Mouse (Mus musculus): ENCODE results near the gene Bax. TPM values are rescaled to one million over a fixed set of nuclear protein-coding genes. Genes with fewer than 3 reads are reported as not detected.

Bax gene
- total RNA-seq, 2 experiments from 2014 or later, result 20.1 to 22.4 TPM

GRCm38 (mm10) chr7:45433835-45434202 is 32.9 kb downstream of the Bax start:
- no peak for DNase-seq
- intact Hi-C loops (cut with DNase I; ENCODE audit: low total_unique reads), result no loop called here

- intact Hi-C loops (cut with DNase I; ENCODE audit: low total_unique reads), result no loop called here
- no peak for DNase-seq
Observed at GRCm38 (mm10) chr7:45426556-45426955, 40.1 kb downstream of the Bax start.

- DNase-seq, result no peak
- intact Hi-C loops (cut with DNase I; ENCODE audit: low total_unique reads), result no loop called here
Observed at GRCm38 (mm10) chr7:45421194-45421593, 45.5 kb downstream of the Bax start.

- intact Hi-C loops (cut with DNase I; ENCODE audit: low total_unique reads), result no loop called here
- DNase-seq, result no peak
Observed at GRCm38 (mm10) chr7:45420615-45420919, 46.1 kb downstream of the Bax start, which contains the start of gene Lhb. Gene Lhb, plus strand, starts transcription at chr7:45420820.

- DNase-seq, result no peak
- intact Hi-C loops (cut with DNase I; ENCODE audit: low total_unique reads), result no loop called here
Observed at GRCm38 (mm10) chr7:45419859-45420614, 46.7 kb downstream of the Bax start.

- no peak for DNase-seq
- intact Hi-C loops (cut with DNase I; ENCODE audit: low total_unique reads), result no loop called here
Observed at GRCm38 (mm10) chr7:45417962-45418492, 48.7 kb downstream of the Bax start.

GRCm38 (mm10) chr7:45415636-45416035 is 51.1 kb downstream of the Bax start:
- no peak for DNase-seq
- intact Hi-C loops (cut with DNase I; ENCODE audit: low total_unique reads), result no loop called here

- intact Hi-C loops (cut with DNase I; ENCODE audit: low total_unique reads), result no loop called here
- no peak for DNase-seq
Observed at GRCm38 (mm10) chr7:45414740-45415224, 51.9 kb downstream of the Bax start.

GRCm38 (mm10) chr7:45413864-45414739 is 52.6 kb downstream of the Bax start:
- intact Hi-C loops (cut with DNase I; ENCODE audit: low total_unique reads), result no loop called here

GRCm38 (mm10) chr7:45413113-45413863 is 53.4 kb downstream of the Bax start, which contains the start of gene Ntf5:
Gene Ntf5, plus strand, starts transcription at chr7:45413695.
- intact Hi-C loops (cut with DNase I; ENCODE audit: low total_unique reads), result no loop called here
- DNase-seq, result no peak

More at GRCm38 (mm10) chr7:45413864-45414739, 52.6 kb downstream of the Bax start:
- no peak for DNase-seq

- DNase-seq, result peak; percentile 45
- intact Hi-C loops (cut with DNase I; ENCODE audit: low total_unique reads), result no loop called here
Observed at GRCm38 (mm10) chr7:45412421-45412820, 54.3 kb downstream of the Bax start.

Small RNAs within 50 kb of the gene (microRNA-seq; reads per million reads assigned to microRNA genes)
- 0 reads per million in 2 experiments for gene Gm22133

Other genes starting within 250 kb of the Bax start
- gene Cd37, start 227.8 kb downstream of the Bax start, total RNA-seq (2021), result 1 to 10 TPM; 1.4 to 1.5 TPM
- gene Slc6a16, start 225.8 kb downstream of the Bax start, total RNA-seq (2021), result not detected
- gene Slc6a21, start 189.4 kb downstream of the Bax start, total RNA-seq (2021), result not detected
- 10 to 100 TPM; 23.5 to 24.5 TPM for gene Trpm4, start 133.1 kb downstream of the Bax start, total RNA-seq (2021)
- 100 to 1,000 TPM; 711 to 744 TPM for gene Hrc, start 131.6 kb downstream of the Bax start, total RNA-seq (2021)
- under 1 TPM; 0.69 to 0.78 TPM for gene Ppfia3, start 99.9 kb downstream of the Bax start, total RNA-seq (2021)
- 1 to 10 TPM in 1 of 2 experiments, under 1 TPM in 1; 0.49 to 1.6 TPM for gene Lin7b, start 96.3 kb downstream of the Bax start, total RNA-seq (2021)
- gene Snrnp70, start 71.2 kb downstream of the Bax start, total RNA-seq (2021), result 10 to 100 TPM; 90.1 to 93.1 TPM
- gene Kcna7, start 61.2 kb downstream of the Bax start, total RNA-seq (2021), result 10 to 100 TPM; 39.6 to 44.1 TPM
- 1 to 10 TPM; 2.3 to 2.6 TPM for gene Ntf5, start 53.2 kb downstream of the Bax start, total RNA-seq (2021)
- gene Lhb, start 46.1 kb downstream of the Bax start, total RNA-seq (2021), result under 1 TPM in 1 of 2 experiments, not detected in 1; 0.35 TPM
- gene Gys1, start 32.1 kb downstream of the Bax start, total RNA-seq (2021), result 100 to 1,000 TPM; 167 to 213 TPM
- 10 to 100 TPM; 20.3 to 23.7 TPM for gene Ruvbl2, start 28.8 kb downstream of the Bax start, total RNA-seq (2021)
- gene Ftl1, start 7.0 kb downstream of the Bax start, total RNA-seq (2021), result 100 to 1,000 TPM; 119 to 132 TPM
- not detected for gene Tulp2, start 15.0 kb upstream of the Bax start, total RNA-seq (2021)
- gene Gm45808, start 19.9 kb upstream of the Bax start, total RNA-seq (2021), result 1 to 10 TPM; 6.0 to 6.2 TPM
- 10 to 100 TPM in 1 of 2 experiments, 1 to 10 TPM in 1; 9.4 to 10.5 TPM for gene Dhdh, start 21.9 kb upstream of the Bax start, total RNA-seq (2021)
- 100 to 1,000 TPM; 100 TPM for gene Nucb1, start 43.5 kb upstream of the Bax start, total RNA-seq (2021)
- 10 to 100 TPM; 13.1 to 18.4 TPM for gene Ppp1r15a, start 59.4 kb upstream of the Bax start, total RNA-seq (2021)
- gene Plekha4, start 59.4 kb upstream of the Bax start, total RNA-seq (2021), result 10 to 100 TPM in 1 of 2 experiments, 1 to 10 TPM in 1; 6.8 to 14.8 TPM
- 1 to 10 TPM; 1.7 to 2.3 TPM for gene Hsd17b14, start 88.0 kb upstream of the Bax start, total RNA-seq (2021)
- 10 to 100 TPM; 37.2 to 37.8 TPM for gene Bcat2, start 103.3 kb upstream of the Bax start, total RNA-seq (2021)
- gene Fgf21, start 148.6 kb upstream of the Bax start, total RNA-seq (2021), result not detected
- gene Fut1, start 150.4 kb upstream of the Bax start, total RNA-seq (2021), result under 1 TPM in 1 of 2 experiments, not detected in 1; 0.11 TPM
- gene Izumo1, start 154.9 kb upstream of the Bax start, total RNA-seq (2021), result under 1 TPM; 0.12 to 0.18 TPM
- gene Rasip1, start 160.6 kb upstream of the Bax start, total RNA-seq (2021), result 10 to 100 TPM; 14.1 to 16.1 TPM
- gene Mamstr, start 173.1 kb upstream of the Bax start, total RNA-seq (2021), result 10 to 100 TPM; 60.3 to 85.3 TPM
- under 1 TPM; 0.58 to 0.66 TPM for gene Fut2, start 199.5 kb upstream of the Bax start, total RNA-seq (2021)
- under 1 TPM; 0.51 to 0.62 TPM for gene Ntn5, start 217.1 kb upstream of the Bax start, total RNA-seq (2021)
- gene Sec1, start 227.5 kb upstream of the Bax start, total RNA-seq (2021), result under 1 TPM; 0.18 to 0.31 TPM
- gene Car11, start 232.9 kb upstream of the Bax start, total RNA-seq (2021), result 1 to 10 TPM; 4.5 to 4.6 TPM
- 10 to 100 TPM; 20.6 to 32.8 TPM for gene Dbp, start 238.2 kb upstream of the Bax start, total RNA-seq (2021)
- gene Rpl18, start 248.6 kb upstream of the Bax start, total RNA-seq (2021), result 100 to 1,000 TPM; 607 to 662 TPM